Mouse (Mus musculus): ENCODE data around the gene Kdelr2. TPM values are rescaled to one million over a fixed set of nuclear protein-coding genes. Genes with fewer than 3 reads are reported as not detected.

Kdelr2 gene
- polyA plus RNA-seq, 1 experiment from 2014 or later, result 124 TPM

GRCm38 (mm10) chr5:143421484-143421883 lies 17.8 kb downstream of the Kdelr2 start:
- 89% methylated on average over 4 of the region's 4 CpGs for WGBS
- Histone ChIP-seq H3K4me2 (ENCODE audit: low read length) (no peak overlapping the region), H3K27ac (ENCODE audit: low read length) (no peak overlapping the region), H3K36me3 (ENCODE audit: control insufficient read depth, insufficient read depth) (peaks cover 35% of the 10 kb centered on the region), H3K9ac (replicated peaks; ENCODE audit: low read depth, low read length) (no peak overlapping the region), H3K9me3 (ENCODE audit: control insufficient read depth, low read length) (no peaks in the 10 kb centered on the region), H3K4me1 (replicated peaks; ENCODE audit: control insufficient read depth, insufficient read depth, low read length) (no peaks in the 10 kb centered on the region), H3K27me3 (replicated peaks; ENCODE audit: control insufficient read depth, insufficient read depth, low read length) (no peaks in the 10 kb centered on the region), H3K4me3 (replicated peaks; ENCODE audit: low read length) (no peak overlapping the region)
- ATAC-seq, result no peak

- H3K9me3 ChIP-seq (ENCODE audit: control insufficient read depth, low read length), result no peaks in the 10 kb centered on the region
- H3K4me2 ChIP-seq (ENCODE audit: low read length), result no peak overlapping the region
- peaks cover 27% of the 10 kb centered on the region for H3K36me3 ChIP-seq (ENCODE audit: control insufficient read depth, insufficient read depth)
- no peak overlapping the region for H3K4me3 ChIP-seq (replicated peaks; ENCODE audit: low read length)
- ATAC-seq, result no peak
- no peaks in the 10 kb centered on the region for H3K4me1 ChIP-seq (replicated peaks; ENCODE audit: control insufficient read depth, insufficient read depth, low read length)
- H3K27ac ChIP-seq (ENCODE audit: low read length), result no peak overlapping the region
- H3K9ac ChIP-seq (replicated peaks; ENCODE audit: low read depth, low read length), result no peak overlapping the region
- H3K27me3 ChIP-seq (replicated peaks; ENCODE audit: control insufficient read depth, insufficient read depth, low read length), result no peaks in the 10 kb centered on the region
- WGBS, result 92% methylated on average over 4 of the region's 4 CpGs
Measured at GRCm38 (mm10) chr5:143422990-143423389, 19.4 kb downstream of the Kdelr2 start.

GRCm38 (mm10) chr5:143423899-143424519 lies 20.4 kb downstream of the Kdelr2 start:
- no peak for ATAC-seq
- no peak overlapping the region for H3K9ac ChIP-seq (replicated peaks; ENCODE audit: low read depth, low read length)
- H3K36me3 ChIP-seq (ENCODE audit: control insufficient read depth, insufficient read depth), result peaks cover 23% of the 10 kb centered on the region
- H3K27ac ChIP-seq (ENCODE audit: low read length), result no peak overlapping the region
- 29% methylated on average over 6 of the region's 6 CpGs for WGBS
- no peak overlapping the region for H3K4me2 ChIP-seq (ENCODE audit: low read length)
- H3K27me3 ChIP-seq (replicated peaks; ENCODE audit: control insufficient read depth, insufficient read depth, low read length), result no peaks in the 10 kb centered on the region
- no peaks in the 10 kb centered on the region for H3K9me3 ChIP-seq (ENCODE audit: control insufficient read depth, low read length)
- no peak overlapping the region for H3K4me3 ChIP-seq (replicated peaks; ENCODE audit: low read length)
- H3K4me1 ChIP-seq (replicated peaks; ENCODE audit: control insufficient read depth, insufficient read depth, low read length), result no peaks in the 10 kb centered on the region

GRCm38 (mm10) chr5:143434421-143434820 lies 30.8 kb downstream of the Kdelr2 start:
- Histone ChIP-seq H3K27ac (ENCODE audit: low read length) (no peak overlapping the region), H3K27me3 (replicated peaks; ENCODE audit: control insufficient read depth, insufficient read depth, low read length) (no peaks in the 10 kb centered on the region), H3K4me2 (ENCODE audit: low read length) (no peak overlapping the region), H3K4me3 (replicated peaks; ENCODE audit: low read length) (no peak overlapping the region), H3K36me3 (ENCODE audit: control insufficient read depth, insufficient read depth) (no peaks in the 10 kb centered on the region), H3K9me3 (ENCODE audit: control insufficient read depth, low read length) (no peaks in the 10 kb centered on the region), H3K9ac (replicated peaks; ENCODE audit: low read depth, low read length) (no peak overlapping the region), H3K4me1 (replicated peaks; ENCODE audit: control insufficient read depth, insufficient read depth, low read length) (no peaks in the 10 kb centered on the region)
- no peak for ATAC-seq
- 8% methylated on average over 4 of the region's 4 CpGs for WGBS

GRCm38 (mm10) chr5:143441298-143441697 lies 37.7 kb downstream of the Kdelr2 start:
- Histone ChIP-seq H3K4me2 (ENCODE audit: low read length) (no peak overlapping the region), H3K4me3 (replicated peaks; ENCODE audit: low read length) (no peak overlapping the region), H3K9me3 (ENCODE audit: control insufficient read depth, low read length) (no peaks in the 10 kb centered on the region), H3K4me1 (replicated peaks; ENCODE audit: control insufficient read depth, insufficient read depth, low read length) (no peaks in the 10 kb centered on the region), H3K27me3 (replicated peaks; ENCODE audit: control insufficient read depth, insufficient read depth, low read length) (no peaks in the 10 kb centered on the region), H3K9ac (replicated peaks; ENCODE audit: low read depth, low read length) (no peak overlapping the region), H3K27ac (ENCODE audit: low read length) (no peak overlapping the region), H3K36me3 (ENCODE audit: control insufficient read depth, insufficient read depth) (no peaks in the 10 kb centered on the region)
- 80% methylated on average over 3 of the region's 3 CpGs for WGBS
- no peak for ATAC-seq

- Histone ChIP-seq H3K4me2 (ENCODE audit: low read length) (no peak overlapping the region), H3K27me3 (replicated peaks; ENCODE audit: control insufficient read depth, insufficient read depth, low read length) (no peaks in the 10 kb centered on the region), H3K4me1 (replicated peaks; ENCODE audit: control insufficient read depth, insufficient read depth, low read length) (no peaks in the 10 kb centered on the region), H3K9me3 (ENCODE audit: control insufficient read depth, low read length) (no peaks in the 10 kb centered on the region), H3K9ac (replicated peaks; ENCODE audit: low read depth, low read length) (no peak overlapping the region), H3K27ac (ENCODE audit: low read length) (no peak overlapping the region), H3K4me3 (replicated peaks; ENCODE audit: low read length) (no peak overlapping the region), H3K36me3 (ENCODE audit: control insufficient read depth, insufficient read depth) (no peaks in the 10 kb centered on the region)
- ATAC-seq, result no peak
- 86% methylated on average over 12 of the region's 12 CpGs for WGBS
Measured at GRCm38 (mm10) chr5:143441753-143442152, 38.1 kb downstream of the Kdelr2 start.

- ATAC-seq, result no peak
- peak overlapping the region; percentile 72 for H3K9ac ChIP-seq (replicated peaks; ENCODE audit: low read depth, low read length)
- no peaks in the 10 kb centered on the region for H3K27me3 ChIP-seq (replicated peaks; ENCODE audit: control insufficient read depth, insufficient read depth, low read length)
- 80% methylated on average over 11 of the region's 11 CpGs for WGBS
- peak overlapping the region; percentile 65 for H3K4me3 ChIP-seq (replicated peaks; ENCODE audit: low read length)
- peak overlapping the region; percentile 68 for H3K4me2 ChIP-seq (ENCODE audit: low read length)
- H3K36me3 ChIP-seq (ENCODE audit: control insufficient read depth, insufficient read depth), result peaks cover 3% of the 10 kb centered on the region; the same call in 1 of the 2 replicates
- peaks cover 11% of the 10 kb centered on the region for H3K4me1 ChIP-seq (replicated peaks; ENCODE audit: control insufficient read depth, insufficient read depth, low read length)
- peak overlapping the region; percentile 34; the same call in 1 of the 2 replicates for H3K27ac ChIP-seq (ENCODE audit: low read length)
- H3K9me3 ChIP-seq (ENCODE audit: control insufficient read depth, low read length), result no peaks in the 10 kb centered on the region
Measured at GRCm38 (mm10) chr5:143463671-143464070, 60.0 kb downstream of the Kdelr2 start.

GRCm38 (mm10) chr5:143464100-143464756 lies 60.6 kb downstream of the Kdelr2 start, which contains the start of gene Daglb:
Gene Daglb, plus strand, starts transcription at chr5:143464584.
- Histone ChIP-seq H3K4me1 (replicated peaks; ENCODE audit: control insufficient read depth, insufficient read depth, low read length) (peaks cover 11% of the 10 kb centered on the region), H3K27me3 (replicated peaks; ENCODE audit: control insufficient read depth, insufficient read depth, low read length) (no peaks in the 10 kb centered on the region), H3K9ac (replicated peaks; ENCODE audit: low read depth, low read length) (peak within 1 kb of the TSS; percentile 72), H3K9me3 (ENCODE audit: control insufficient read depth, low read length) (no peaks in the 10 kb centered on the region), H3K4me3 (replicated peaks; ENCODE audit: low read length) (peak within 1 kb of the TSS; percentile 65), H3K4me2 (ENCODE audit: low read length) (peak within 1 kb of the TSS; percentile 68), H3K36me3 (ENCODE audit: control insufficient read depth, insufficient read depth) (peaks cover 5% of the 10 kb centered on the region), H3K27ac (ENCODE audit: low read length) (peak within 1 kb of the TSS; percentile 34)
- peak; percentile 98 for ATAC-seq
- 2% methylated on average over 43 of the region's 43 CpGs for WGBS

GRCm38 (mm10) chr5:143464757-143465118 lies 61.1 kb downstream of the Kdelr2 start:
- ATAC-seq, result peak; percentile 75; the same call in 1 of the 2 replicates
- peak overlapping the region; percentile 72 for H3K9ac ChIP-seq (replicated peaks; ENCODE audit: low read depth, low read length)
- H3K36me3 ChIP-seq (ENCODE audit: control insufficient read depth, insufficient read depth), result peaks cover 6% of the 10 kb centered on the region
- under 1% methylated on average over 20 of the region's 20 CpGs for WGBS
- peak overlapping the region; percentile 65 for H3K4me3 ChIP-seq (replicated peaks; ENCODE audit: low read length)
- no peaks in the 10 kb centered on the region for H3K9me3 ChIP-seq (ENCODE audit: control insufficient read depth, low read length)
- H3K27ac ChIP-seq (ENCODE audit: low read length), result peak overlapping the region; percentile 34
- peaks cover 11% of the 10 kb centered on the region for H3K4me1 ChIP-seq (replicated peaks; ENCODE audit: control insufficient read depth, insufficient read depth, low read length)
- H3K27me3 ChIP-seq (replicated peaks; ENCODE audit: control insufficient read depth, insufficient read depth, low read length), result no peaks in the 10 kb centered on the region
- peak overlapping the region; percentile 68 for H3K4me2 ChIP-seq (ENCODE audit: low read length)
